Mouse (Mus musculus): Measurements from ENCODE around the gene Fam167b.

Gene Fam167b

DNA sequence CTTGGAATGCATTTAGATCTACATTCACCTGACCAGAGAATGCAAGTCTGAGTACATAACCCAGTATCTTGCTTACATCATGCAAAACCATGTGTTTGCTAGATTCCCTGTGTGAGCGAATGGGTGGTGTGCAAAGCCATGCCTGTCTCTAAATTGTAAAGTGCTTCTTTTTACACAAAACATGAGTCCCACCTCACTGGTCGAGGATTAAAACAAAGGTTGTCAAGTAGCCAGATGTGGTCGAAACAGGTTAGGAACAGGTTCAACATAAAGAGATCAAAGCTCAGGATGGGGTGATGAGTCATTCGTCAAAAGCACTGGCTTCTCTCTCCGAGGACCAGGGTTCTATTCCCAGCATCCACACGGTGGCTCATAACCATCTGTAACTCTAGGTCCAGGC lies 13.2 kb downstream of the Fam167b start:
- in situ Hi-C loops (cut with MboI, MseI), result no loop called here

DNA sequence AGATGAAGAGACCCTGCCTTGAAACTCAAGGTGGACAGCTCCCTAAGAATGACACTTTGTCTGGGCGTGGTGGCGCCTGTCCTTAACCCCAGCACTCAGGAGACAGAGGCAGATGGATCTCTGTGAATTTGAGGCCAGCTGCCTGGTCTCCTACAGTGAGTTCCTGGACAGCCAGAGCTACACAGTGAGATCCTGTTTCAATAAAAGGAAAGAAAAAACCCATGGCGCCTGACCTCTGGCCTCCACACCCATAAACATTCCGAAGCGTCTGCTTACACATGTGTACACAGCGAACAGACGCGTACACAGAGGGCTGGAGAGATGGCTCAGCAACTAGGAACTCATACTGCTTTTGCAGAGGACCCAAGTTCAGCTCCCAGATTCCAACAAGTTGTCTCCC lies 14.6 kb downstream of the Fam167b start:
- in situ Hi-C loops (cut with MboI, MseI), result no loop called here

DNA sequence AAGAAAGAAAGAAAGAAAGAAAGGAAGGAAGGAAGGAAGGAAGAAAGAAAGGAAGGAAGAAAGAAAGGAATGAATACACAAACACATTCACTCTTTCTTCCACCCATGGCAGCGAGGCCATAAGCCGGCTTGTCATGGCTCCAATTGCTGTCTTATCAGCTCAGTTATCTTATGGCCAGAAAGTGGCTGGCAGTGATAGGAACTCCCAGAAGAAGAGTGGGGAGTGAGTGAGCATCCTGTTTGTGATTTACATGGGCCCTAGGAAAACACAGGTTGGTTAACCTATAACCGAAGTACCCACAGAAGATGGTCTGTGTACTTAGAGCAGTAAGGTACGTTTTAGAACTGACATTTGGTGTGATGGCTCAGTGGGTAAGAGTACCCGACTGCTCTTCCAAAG lies 17.2 kb downstream of the Fam167b start:
- in situ Hi-C loops (cut with MboI, MseI), result no loop called here

DNA sequence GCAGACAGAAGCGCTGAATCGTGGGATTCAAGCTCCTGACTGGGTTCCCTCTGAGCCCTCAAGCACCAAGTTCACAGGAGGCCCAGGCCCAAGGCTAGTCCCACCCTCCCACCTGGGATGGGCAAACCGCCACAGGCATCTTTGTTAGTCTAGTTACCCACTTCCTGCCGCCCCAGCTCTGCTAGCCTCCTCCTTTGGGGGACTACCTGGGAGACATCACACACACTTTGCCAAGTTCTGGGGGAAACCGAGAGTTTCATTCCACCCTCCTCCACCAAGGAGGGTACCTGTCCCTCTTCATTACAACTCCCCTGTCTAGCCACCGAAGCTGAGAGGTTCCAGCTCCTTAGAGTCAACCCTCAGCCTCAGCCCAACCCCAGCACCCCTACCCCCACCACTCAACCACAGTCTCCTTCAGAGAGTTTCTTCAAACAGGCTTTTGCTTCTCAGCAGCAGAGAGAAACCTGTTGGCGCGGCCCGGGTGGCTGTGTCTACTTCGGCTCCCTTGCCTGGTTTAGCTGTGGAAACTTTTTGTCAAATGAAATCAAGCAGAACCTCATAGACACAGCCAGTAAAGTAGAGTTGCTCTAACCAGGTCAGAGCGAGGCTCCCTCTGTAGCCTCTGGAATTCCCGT lies 19.9 kb downstream of the Fam167b start:
- in situ Hi-C loops (cut with MboI, MseI), result loop anchor here (5.0 to 10.0 kb wide), 2 partner anchors 44 to 46 kb away; partner anchors contain the start of genes Eif3i (in 2 of the 2) and Tmem234 (in 2 of the 2)

DNA sequence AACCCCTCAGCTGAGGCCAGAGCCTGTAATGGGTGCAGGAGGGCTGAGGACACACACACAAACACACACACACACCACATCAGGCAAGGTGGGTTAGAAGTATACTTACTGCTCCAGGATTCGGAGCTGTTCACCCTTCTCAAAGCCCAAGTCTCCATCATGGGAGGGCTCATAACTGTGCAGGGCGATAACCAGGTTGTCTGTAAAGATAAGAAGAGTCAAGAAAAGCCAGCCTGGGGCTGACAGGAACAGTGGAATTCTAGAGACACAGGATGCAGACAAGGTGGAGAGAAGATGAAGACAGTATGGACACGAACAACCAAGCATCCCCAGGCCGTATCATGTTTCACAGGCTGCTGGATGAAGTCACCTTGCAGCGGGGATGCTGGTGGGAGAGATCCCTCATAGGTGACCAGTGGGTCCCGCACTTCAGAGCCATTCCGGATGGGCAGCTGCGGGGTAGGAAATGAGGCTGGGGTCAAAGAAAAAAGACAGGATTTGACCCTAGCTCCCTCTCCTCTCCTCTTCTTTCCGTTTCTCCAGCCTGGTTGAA lies 21.0 kb downstream of the Fam167b start:
- in situ Hi-C loops (cut with MboI, MseI), result loop anchor here (5.0 to 10.0 kb wide), 2 partner anchors 45 to 47 kb away; partner anchors contain the start of genes Eif3i (in 2 of the 2) and Tmem234 (in 2 of the 2)

DNA sequence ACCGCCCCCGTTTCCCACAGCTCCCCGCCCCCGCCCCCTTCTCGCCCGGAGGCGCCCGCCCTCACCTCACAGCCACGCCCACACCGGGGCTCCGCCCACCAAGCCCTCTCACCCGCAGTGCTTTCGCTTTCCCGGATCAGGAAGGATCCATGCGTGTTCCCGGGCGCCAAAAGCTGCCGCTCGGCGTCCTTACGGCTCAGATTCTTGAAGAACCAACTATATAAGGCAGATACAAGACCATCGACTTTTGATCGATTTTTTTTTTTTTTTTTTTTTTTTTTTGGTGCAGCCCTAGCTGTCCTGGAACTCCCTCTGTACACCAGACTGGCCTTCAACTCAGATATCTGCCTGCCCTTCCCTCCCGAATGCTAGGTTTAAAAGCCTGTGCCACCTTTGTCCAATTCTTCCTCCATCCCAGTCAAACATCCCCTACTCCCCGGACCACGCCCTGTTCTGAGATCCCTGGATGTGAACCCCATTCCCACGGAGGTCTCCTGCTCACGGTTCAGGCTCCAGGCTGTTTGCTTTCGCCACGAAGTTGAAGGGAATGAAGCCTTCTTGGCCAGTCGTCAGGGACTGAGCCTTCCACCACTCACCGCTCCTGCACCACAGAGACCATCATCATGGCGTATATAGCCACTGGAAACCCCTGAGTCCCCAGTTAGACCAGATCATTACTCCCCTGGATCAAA lies 21.7 kb downstream of the Fam167b start:
- in situ Hi-C loops (cut with MboI, MseI), result loop anchor here (5.0 to 10.0 kb wide), 2 partner anchors 46 to 48 kb away; partner anchors contain the start of genes Eif3i (in 2 of the 2) and Tmem234 (in 2 of the 2)

DNA sequence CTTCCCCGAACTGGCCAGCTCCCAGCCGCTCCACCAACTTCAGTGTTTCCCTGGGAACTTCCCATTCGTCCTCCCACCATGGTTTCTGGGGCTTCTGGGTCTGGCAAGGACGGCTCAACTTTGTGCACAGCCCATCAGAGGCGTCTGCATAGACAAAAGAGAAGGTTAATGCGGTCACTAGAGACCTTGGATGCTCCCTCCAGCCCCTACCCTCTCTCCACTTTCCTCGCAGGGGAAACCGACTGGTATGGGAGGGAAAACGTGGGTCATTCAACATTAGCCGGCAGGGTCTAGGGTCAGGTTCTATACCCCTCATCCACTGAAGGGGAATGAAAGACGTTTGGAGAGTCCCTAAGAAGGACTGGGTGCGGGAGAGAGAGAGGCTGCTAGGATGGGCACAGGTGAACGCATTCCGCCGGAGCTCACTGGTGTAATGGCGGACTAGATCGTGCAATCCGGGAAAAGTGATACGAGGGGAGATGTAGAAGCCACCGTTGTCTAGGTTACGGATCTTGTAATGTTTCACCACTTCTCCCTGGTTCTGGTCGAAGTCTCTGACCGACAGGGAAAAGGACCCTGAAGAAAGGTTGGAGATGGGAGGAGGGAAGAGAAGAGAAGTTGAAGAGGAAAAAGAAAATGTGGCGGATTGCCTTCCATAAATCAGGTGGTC lies 22.4 kb downstream of the Fam167b start:
- in situ Hi-C loops (cut with MboI, MseI), result loop anchor here (5.0 to 10.0 kb wide), 2 partner anchors 46 to 49 kb away; partner anchors contain the start of genes Eif3i (in 2 of the 2) and Tmem234 (in 2 of the 2)

DNA sequence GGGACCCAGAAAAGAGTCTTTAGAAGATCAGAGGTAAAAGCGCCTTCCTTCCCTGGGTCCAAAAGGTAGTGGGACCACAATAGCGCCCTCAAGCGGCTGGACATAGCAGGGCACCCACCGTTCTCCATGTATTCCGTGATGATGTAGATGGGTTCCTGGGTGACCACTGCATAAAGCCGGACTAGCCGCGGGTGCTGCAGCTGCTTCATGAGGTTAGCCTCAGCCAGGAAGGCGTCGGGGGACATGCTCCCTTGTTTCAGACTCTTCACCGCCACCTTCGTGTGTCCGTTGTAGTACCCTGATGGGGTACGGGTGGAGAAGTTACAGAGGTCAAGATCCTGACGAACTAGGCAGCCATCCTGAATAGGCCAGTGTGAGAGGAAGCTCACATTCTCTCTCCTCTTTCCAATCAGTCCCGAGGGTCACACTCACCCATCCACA lies 22.9 kb downstream of the Fam167b start:
- in situ Hi-C loops (cut with MboI, MseI), result loop anchor here (5.0 to 10.0 kb wide), 2 partner anchors 47 to 49 kb away; partner anchors contain the start of genes Eif3i (in 2 of the 2) and Tmem234 (in 2 of the 2)

DNA sequence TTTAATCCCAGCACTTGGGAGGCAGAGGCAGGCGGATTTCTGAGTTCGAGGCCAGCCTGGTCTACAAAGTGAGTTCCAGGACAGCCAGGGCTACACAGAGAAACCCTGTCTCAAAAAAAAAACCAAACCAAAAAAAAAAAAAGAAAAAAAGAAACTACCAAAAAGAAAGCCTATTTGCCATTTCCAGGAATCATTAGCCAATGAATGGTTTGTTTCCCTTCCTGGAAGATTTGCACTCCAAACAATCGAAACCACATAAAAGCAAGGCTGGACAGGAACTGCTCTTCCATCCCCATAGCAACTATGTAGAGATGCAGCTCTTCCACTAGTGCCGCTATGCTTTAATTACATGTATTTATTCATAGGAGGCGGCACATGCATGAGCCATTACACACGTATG lies 23.8 kb downstream of the Fam167b start:
- in situ Hi-C loops (cut with MboI, MseI), result loop anchor here in 1 of 2 experiments (10.0 kb wide), 1 partner anchor 50 kb away; the partner anchor contains the start of genes Eif3i and Tmem234

DNA sequence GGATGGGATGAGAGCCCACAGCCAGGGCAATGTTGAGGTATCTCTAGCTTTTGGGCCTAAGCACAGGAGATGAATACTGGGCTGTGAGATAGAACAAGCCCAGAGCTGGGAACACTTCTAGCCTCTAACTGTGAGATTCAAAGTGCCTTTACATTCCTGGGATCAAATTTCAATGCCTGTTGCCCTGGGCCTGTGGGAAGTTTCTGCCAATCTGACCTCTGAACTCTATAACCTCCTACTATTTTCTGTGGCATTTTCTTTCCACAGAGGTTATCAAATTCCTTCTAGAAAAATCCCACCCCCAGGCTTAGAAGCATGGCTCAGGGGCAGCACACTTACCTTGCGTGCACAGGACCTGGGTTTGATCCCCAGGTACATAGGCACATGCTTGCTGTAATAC lies 28.1 kb downstream of the Fam167b start:
- in situ Hi-C loops (cut with MboI, MseI), result loop anchor here in 1 of 2 experiments (10.0 kb wide), 1 partner anchor 55 kb away; the partner anchor contains the start of genes Eif3i and Tmem234

DNA sequence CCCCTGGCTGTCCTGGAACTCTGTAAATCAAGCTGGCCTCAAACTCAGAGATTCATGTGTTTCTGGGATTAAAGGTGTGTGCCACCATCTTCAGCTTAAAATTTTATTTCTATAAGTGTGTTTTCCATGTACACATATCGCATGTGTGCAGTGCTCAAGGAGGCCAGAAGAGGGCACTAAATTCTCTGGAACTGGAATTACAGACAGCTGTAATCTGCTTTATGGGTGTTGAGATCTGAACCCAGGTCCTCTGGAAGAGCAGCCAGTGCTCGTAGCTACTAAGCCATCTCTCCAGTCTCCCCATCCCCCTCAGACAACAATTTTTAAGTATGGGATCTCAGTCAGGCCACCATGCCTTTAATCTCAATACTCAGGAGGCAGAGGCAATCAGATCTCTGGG lies 29.0 kb downstream of the Fam167b start:
- in situ Hi-C loops (cut with MboI, MseI), result loop anchor here in 1 of 2 experiments (25.0 kb wide), 1 partner anchor 1363 kb away; the partner anchor contains the start of gene Laptm5

DNA sequence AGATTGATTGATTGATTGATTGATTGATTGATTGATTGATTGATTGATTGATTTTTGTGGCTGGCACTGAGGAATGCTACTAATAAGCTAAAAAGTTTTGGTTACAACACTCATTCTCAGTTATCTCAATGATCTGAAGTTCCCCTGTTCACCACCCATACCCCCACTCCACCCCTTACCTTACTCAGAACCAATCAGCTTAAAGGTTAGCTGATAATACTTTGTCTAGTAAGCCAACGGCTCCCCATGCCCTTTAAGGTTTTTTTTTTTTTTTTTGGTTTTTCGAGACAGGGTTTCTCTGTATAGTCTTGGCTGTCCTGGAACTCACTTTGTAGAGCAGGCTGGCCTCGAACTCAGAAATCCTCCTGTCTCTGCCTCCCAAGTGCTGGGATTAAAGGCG lies 30.7 kb downstream of the Fam167b start:
- in situ Hi-C loops (cut with MboI, MseI), result loop anchor here in 1 of 2 experiments (25.0 kb wide), 1 partner anchor 1365 kb away; the partner anchor contains the start of gene Laptm5

DNA sequence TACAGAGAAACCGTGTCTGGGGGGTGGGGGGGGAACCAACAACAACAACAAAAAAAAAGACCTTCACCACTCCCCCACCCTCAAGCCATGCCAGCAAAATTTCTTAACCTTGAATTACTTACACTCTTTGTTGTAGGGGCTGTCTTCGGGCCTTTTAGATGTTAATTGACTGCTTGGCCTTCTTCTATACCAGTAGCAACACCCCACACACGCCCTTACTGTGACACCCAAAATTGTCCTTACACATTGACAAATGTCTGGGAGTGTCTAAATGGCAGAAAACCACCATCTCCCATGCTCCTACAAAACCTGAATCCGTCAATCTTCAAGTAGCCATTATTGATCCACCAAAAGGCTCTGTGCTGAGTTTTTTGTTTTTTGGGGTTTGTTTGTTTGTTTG lies 34.2 kb downstream of the Fam167b start:
- in situ Hi-C loops (cut with MboI, MseI), result loop anchor here in 1 of 2 experiments (25.0 kb wide), 1 partner anchor 1368 kb away; the partner anchor contains the start of gene Laptm5

DNA sequence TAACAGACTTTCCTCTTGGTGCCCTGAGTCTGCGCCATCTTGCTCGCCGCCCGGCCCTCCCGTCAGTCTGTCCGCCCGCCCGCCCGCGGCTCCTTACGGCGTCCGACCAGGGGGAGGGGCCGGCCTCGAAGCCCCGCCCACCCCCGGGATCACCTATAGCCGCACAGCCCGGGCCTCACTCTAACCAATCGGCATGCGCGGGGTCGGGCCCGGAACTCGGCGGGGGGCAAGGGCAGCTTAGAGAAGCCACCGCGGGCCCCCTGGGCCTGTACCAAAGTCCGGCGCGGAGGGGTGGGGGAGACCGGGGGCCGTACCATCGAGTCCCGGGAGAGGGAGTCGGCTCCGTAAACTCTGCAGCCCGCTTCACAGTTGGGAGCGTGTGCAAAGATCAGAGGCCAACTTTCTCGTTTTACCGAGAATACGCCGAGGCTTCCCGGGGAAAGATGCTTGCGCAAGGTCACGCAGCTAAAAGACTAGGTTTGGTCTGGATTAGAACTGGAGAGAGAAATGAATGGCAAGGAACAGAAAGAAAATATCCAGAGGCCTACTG lies 35.7 kb downstream of the Fam167b start, which contains the start of gene Hdac1:
Gene Hdac1, minus strand, starts transcription at position 122 of the 550 bp plus-strand sequence.
- in situ Hi-C loops (cut with MboI, MseI), result loop anchor here in 1 of 2 experiments (25.0 kb wide), 1 partner anchor 1370 kb away; the partner anchor contains the start of gene Laptm5

DNA sequence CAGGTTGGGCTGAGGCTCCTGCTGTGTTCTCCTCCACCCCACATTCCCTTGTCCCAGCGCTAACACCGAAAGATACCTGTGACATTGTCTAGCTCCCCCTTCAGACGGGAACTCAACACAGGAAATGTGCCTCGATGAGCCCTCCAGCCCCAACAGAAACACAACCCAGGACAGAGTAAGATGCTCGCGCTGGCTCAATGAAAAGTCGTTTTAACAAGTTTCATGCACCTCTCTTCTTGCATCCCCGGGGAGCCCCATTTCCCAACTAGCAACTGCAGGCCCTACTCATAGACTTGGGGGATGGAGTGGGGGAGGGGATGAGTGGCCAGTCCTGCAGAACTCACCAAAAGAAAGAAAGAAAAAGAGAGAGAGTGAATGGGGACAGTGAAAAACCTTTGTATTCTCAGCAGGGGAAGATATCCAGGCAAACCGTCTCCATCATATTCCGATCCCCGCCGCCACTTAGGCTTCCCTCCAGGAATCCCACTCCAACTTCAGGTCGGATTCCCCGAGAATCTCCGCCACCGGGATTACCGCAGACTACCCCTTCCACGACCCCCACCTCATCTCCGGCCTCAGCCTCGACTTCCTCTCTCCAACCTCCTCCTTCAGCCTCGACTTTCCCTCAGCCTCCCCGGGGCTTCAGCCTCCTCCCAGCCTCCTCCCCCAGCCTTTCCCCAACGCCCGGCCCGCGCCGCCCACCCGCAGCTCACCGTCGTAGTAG lies 36.3 kb downstream of the Fam167b start:
- in situ Hi-C loops (cut with MboI, MseI), result loop anchor here in 1 of 2 experiments (25.0 kb wide), 1 partner anchor 1370 kb away; the partner anchor contains the start of gene Laptm5

DNA sequence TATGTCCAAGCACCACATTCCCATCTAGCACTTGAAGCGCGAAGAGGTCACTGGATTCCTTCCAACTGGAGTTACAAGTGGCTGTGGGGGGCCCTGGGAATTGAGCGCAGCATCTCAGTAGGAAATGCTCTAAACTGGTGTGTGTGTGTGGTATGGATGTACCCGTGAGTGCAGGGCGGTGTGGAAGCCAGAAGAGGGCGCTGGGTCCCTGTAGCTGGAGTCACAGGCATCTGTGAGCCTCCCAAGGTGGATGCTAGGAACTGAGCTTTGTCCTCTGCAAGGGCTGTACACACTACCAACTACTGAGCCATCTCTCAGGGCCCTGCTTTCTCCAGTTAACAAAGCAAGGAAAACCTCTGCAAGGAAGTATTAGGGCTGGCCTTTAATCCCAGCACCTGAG lies 38.3 kb downstream of the Fam167b start:
- in situ Hi-C loops (cut with MboI, MseI), result loop anchor here in 1 of 2 experiments (25.0 kb wide), 1 partner anchor 1372 kb away; the partner anchor contains the start of gene Laptm5

DNA sequence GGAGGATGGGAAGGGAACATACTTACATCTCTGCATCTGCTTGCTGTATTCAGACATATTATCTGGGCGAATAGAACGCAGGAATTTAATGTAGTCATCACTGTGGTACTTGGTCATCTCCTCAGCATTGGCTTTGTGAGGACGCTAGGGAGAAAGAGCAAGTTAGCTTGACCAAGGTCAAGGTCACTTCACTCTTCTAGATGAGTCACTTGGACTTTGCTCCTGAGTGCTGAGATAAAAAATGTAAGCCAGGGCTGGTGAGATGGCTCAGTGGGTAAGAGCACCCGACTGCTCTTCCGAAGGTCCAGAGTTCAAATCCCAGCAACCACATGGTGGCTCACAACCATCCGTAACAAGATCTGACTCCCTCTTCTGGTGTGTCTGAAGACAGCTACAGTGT lies 49.4 kb downstream of the Fam167b start:
- in situ Hi-C loops (cut with MboI, MseI), result loop anchor here in 1 of 2 experiments (25.0 kb wide), 1 partner anchor 1383 kb away; the partner anchor contains the start of gene Laptm5

Measured in T-helper 17 cell (primary cell).